Mouse (Mus musculus) G1E-ER4 (cell line): Measurements from ENCODE around the gene Gsto1. TPM values are rescaled to one million over a fixed set of nuclear protein-coding genes. Genes with fewer than 3 reads are reported as not detected.

Experiments used
- GATA1 ChIP-seq: IDR thresholded peaks from one replicate; pipeline ENCODE4 v1.8.0; 2012; ENCODE audit warnings: low read length, inconsistent platforms
- polyA plus RNA-seq: library from polyadenylated mRNA; stranded (reverse); fragments of >175 nt; gene quantifications from 2 replicates; pipeline ENCODE4 v1.2.3, GENCODE M21; 2012

Gsto1 gene
- polyA plus RNA-seq, 1 experiment, result 135 TPM

DNA sequence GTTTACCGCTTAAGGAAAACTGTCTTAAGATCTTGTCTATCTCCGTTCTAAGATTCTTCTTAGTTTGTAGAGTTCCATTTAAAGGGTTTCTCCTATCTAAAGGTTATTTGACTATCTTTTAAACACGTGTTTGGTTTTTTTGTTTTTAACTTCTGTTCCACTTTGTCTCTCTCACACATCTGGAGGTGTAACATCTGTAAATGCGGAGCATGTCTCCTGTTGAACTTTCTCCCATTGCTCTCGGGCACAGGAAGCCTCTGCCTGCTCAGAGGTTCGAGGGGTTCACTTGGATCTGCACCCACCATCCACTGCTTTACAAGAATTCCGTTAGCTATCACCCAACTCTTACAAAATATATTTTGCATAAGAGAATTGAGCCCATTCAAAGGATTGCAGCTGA lies 26.8 kb downstream of the Gsto1 start:
- no peak for TF ChIP-seq GATA1

GRCm38 (mm10) chr19:47882151-47882881 lies 27.5 kb downstream of the Gsto1 start:
- TF ChIP-seq GATA1, result no peak

DNA sequence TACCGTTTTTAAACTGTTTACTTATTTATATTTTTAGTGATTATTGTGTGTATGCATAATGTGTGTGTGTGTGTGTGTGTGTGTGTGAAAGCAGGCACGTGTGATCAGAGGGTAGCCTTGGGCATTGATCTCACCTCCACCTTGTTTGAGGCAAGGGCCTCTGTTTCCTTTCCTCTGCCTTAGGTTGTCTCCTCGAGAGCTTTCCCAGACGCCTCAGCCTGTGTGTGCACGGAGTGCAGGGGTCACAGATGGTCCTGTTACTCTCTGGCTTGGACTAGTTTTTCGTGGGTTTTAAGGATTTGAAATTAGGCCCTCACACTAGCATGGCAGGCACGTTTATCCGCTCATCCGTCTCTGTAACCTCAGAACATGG lies 28.1 kb downstream of the Gsto1 start:
- TF ChIP-seq GATA1, result no peak

GRCm38 (mm10) chr19:47884296-47885085 lies 29.7 kb downstream of the Gsto1 start:
- TF ChIP-seq GATA1, result no peak

- TF ChIP-seq GATA1, result no peak
These were observed 30.5 kb downstream of the Gsto1 start for GRCm38 (mm10) chr19:47885191-47885743.

- no peak for TF ChIP-seq GATA1
These were observed 31.1 kb downstream of the Gsto1 start for GRCm38 (mm10) chr19:47885886-47886285.

- no peak for TF ChIP-seq GATA1
These were observed 31.8 kb downstream of the Gsto1 start for GRCm38 (mm10) chr19:47886617-47887016.

GRCm38 (mm10) chr19:47887417-47887816 lies 32.6 kb downstream of the Gsto1 start:
- TF ChIP-seq GATA1, result no peak

DNA sequence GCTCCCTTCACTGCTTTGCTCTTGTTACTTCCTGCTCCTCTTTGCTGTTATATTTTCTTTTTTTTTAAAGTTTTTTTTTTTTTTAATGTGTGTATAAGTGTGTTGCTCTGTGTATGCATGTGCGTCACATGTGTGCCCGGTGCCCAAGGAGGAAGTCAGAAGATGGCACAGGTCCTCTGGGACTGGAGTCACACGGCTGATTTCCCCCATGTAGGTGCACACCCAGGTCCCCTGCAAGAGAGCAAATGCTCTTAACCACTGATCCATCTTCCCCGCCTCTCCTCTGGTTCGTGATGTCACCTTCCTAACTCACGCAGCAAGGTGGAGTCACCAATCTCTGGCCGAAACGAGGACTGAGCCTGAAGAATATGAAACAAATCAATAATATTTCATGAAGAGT lies 33.3 kb downstream of the Gsto1 start:
- TF ChIP-seq GATA1, result no peak

DNA sequence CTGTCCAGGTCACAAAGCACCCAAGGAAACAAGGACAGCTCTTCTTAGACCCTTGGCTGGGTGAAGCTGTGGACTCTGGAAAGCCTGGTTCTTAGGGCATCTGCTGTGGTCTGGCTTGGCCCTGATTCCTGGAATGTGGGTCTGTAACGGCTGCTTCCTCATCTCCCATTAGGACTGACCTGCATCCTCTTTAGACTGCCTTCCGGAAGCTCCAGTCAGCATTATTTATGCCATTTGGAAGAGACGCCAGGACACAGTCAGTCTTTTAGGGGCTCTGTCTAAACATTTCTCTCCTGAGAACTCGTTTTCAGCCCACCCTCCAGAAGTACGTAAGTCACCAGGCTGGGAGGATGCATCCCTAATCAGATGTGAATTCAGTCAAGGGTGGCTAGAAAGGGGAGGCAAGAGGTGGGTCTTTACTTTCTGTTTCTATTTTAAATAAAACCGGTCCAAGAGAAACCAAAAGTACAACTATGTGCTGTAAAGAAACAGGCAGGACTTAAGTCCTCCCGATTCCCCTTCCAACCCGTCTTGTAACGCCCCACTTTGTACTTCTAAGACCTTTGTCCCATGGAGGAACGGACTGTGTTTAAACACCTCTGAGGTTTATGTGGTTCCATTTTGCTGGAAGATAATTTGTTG lies 35.8 kb downstream of the Gsto1 start:
- TF ChIP-seq GATA1, result no peak

DNA sequence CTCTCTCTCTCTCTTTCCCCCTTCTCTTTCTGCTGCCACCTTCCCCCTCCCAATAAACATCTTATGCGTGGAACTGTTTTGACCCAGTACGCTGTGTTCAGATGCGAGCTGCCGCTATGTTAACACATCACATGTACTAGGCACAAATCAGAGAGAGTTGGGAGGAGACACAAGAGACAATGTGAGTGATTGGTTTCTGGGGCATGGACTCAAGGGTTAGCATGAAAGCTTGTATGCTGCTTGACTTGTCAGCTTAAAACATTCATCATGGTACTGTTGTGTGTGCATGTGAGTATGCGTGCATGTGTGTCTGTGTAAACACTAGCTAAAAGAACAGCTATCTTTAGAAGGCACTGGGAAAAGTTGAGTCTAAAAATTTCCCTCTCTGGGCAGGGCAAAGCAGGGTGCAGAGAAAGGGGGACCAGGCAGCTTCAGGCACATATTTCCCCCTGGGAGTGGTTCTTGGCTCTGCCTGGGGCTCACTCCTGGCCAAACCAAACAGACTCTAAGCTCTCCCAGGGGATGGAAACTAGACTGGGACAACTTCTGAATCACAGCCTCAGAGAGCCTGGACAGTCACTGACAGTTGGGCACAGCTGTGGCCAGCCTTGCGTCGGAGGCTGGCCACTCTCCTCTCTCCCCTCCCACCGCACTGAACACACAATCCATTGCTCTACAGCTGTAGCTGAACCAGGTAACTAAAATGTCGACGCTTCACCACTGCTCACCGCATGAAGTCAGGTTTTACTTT lies 37.0 kb downstream of the Gsto1 start:
- no peak for TF ChIP-seq GATA1

GRCm38 (mm10) chr19:47893092-47893491 lies 38.3 kb downstream of the Gsto1 start:
- no peak for TF ChIP-seq GATA1

DNA sequence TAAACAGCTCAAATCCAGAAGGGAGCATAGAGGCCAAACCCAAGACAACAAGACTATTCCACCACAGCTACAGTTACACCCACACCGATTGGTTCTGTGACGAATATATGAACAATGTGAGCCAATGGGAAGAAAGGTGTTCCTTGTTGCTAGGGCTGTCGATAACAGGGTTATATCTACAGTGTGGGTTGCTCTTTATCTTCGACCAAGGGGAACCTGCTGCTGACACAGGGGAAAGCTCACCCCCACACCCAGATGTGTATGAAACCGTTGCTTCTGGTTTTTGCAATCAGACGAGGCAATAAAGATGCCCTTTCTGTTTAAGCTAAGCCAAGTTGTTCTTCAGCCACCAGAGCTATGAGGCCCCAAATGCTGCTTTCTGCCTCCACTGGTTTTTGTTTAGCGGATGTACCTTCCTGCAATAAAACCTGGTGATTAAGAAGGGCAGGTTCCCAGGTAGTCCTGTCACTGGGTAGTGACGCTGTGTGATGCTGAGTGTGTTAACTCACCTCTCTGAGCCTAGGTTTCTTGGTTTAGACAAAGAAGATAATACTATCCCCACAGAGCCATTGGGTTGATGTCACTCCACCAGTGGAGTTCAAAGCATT lies 43.8 kb downstream of the Gsto1 start:
- no peak for TF ChIP-seq GATA1

DNA sequence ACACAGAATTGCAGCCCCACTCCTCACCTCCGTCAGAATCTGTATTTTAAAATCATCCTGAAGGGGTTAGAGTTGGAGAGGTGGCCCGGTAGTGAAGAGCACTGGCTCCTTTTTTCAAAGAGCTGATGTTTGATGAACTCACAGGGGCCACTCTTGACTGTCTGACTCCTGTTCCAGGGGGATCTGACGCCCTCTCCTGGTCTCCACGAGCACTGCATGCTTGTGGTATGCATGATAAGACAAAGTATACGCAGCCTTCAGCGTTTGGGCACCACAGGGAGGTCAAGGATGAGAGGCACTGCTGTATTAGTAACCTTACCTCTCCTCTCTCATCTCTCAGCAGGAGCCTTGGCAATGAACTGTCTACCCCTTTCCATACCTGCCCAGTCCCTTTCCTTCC lies 45.2 kb downstream of the Gsto1 start:
- no peak for TF ChIP-seq GATA1

DNA sequence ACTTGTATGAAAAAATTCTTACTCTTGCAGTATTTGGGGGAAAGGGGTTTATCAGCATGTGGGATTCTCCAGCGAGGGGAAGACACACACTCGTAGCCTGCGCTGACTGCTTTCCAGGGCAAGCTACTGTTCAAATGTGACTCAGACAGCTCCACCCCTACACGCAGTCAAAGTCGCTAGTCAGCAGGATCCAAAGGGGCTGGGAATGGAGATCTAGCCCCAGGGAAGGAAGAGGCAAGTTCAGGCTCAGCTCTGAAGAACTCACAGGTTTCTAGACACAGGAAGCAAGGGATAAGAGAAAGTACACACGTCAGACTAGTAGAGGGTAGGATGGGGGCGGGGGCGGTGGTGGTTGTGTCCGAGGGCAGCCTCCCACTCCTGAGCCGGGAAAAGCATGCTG lies 45.8 kb downstream of the Gsto1 start:
- TF ChIP-seq GATA1, result no peak
